Mouse (Mus musculus) liver, adult 2 months (tissue): ENCODE measurements around the gene Tmem132d. TPM values are rescaled to one million over a fixed set of nuclear protein-coding genes. Genes with fewer than 3 reads are reported as not detected.

Experiments used
- DNase-seq: peaks from one replicate; pipeline ENCODE4 v3.0.0-alpha.2; 2011; ENCODE audit warnings: low read depth, low spot score; ENCODE audit errors: extremely low read depth
- H3K27ac ChIP-seq: fragments of 200-500 bp; replicated peaks from 2 replicates; pipeline ENCODE4 v1.5.1; 2012; ENCODE audit warnings: low read depth, mild to moderate bottlenecking, control low read depth, inconsistent platforms, low read length; ENCODE audit not compliant: insufficient read depth
- H3K27me3 ChIP-seq: fragments of 200-500 bp; 2 replicates; pipeline ENCODE4 v1.6.1; 2012; ENCODE audit warnings: mild to moderate bottlenecking, moderate library complexity, low read length, inconsistent platforms; ENCODE audit not compliant: control insufficient read depth, insufficient read depth
- H3K36me3 ChIP-seq: fragments of 200-500 bp; 2 replicates; pipeline ENCODE4 v1.6.1; 2012; ENCODE audit warnings: low read length, inconsistent platforms; ENCODE audit not compliant: control insufficient read depth, insufficient read depth
- H3K4me1 ChIP-seq: fragments of 200-500 bp; 2 replicates; pipeline ENCODE4 v1.6.1; 2011; ENCODE audit warnings: low read length; ENCODE audit not compliant: control insufficient read depth, insufficient read depth
- H3K4me3 ChIP-seq: fragments of 200-500 bp; 2 replicates; pipeline ENCODE4 v1.5.1; 2011; ENCODE audit warnings: low read depth, mild to moderate bottlenecking, control low read depth, low read length, moderate library complexity; ENCODE audit not compliant: insufficient read depth
- H3K79me2 ChIP-seq: fragments of 200-500 bp; 2 replicates; pipeline ENCODE4 v1.6.1; 2012; ENCODE audit warnings: inconsistent platforms, mild to moderate bottlenecking, low read length, moderate library complexity; ENCODE audit not compliant: control insufficient read depth, insufficient read depth
- H3K9ac ChIP-seq: fragments of 200-500 bp; 2 replicates; pipeline ENCODE4 v1.6.1; 2012; ENCODE audit warnings: low read depth, mild to moderate bottlenecking, control low read depth, inconsistent platforms, low read length
- CTCF ChIP-seq: fragments of 200-500 bp; IDR thresholded peaks from 2 replicates; pipeline ENCODE4 v1.5.1; 2011; ENCODE audit warnings: low read depth, low read length, control low read depth
- POLR2A ChIP-seq: fragments of 200-500 bp; IDR thresholded peaks from 2 replicates; pipeline ENCODE4 v1.6.1; 2011; ENCODE audit warnings: low read length, control low read depth; ENCODE audit not compliant: insufficient read depth; ENCODE audit errors: extremely low read depth
- WGBS: fragments of 180-500 bp; shearing (Covaris S2); methylation state at CpG from one replicate; pipeline ENCODE4 v1.1.7; 2018; 5-methylcytosine and 5-hydroxymethylcytosine counted together
- polyA plus RNA-seq: library from polyadenylated mRNA; depleted of rRNA; stranded (reverse); fragments of >200 nt; gene quantifications from 2 replicates; pipeline ENCODE4 v1.2.3, GENCODE M21; 2012
- total RNA-seq: library from RNA; depleted of rRNA; stranded (reverse); fragments of >200 nt; gene quantifications from 2 replicates; pipeline ENCODE4 v1.2.3, GENCODE M21; 2014

The Tmem132d gene
- total and polyA plus RNA-seq, 2 experiments, result not detected

DNA sequence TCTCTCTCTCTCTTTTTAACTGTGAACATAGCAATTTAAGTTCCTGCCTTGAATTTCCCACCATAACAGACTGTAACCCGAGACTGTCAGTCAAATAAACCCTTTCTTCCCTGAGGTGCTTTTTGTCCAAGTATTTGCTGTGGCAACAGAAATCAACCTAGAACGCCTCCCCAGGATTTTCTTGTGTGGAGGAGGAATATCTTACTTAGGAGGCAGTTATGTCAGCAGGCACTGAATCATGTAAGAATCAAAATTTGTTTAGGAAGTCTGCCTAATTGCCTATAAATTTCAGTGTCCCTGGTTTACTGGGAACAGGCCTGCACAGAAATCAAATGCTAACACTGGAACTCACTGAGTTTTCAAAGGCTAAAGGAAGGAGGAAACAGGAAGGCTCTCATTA, 522.5 kb downstream of the Tmem132d start:
- DNase-seq, result no peak
- no peaks in the 10 kb centered on the region for H3K4me1 ChIP-seq
- no peaks in the 10 kb centered on the region for H3K79me2 ChIP-seq
- H3K27ac ChIP-seq, result no peak overlapping the region
- no peak overlapping the region for H3K4me3 ChIP-seq
- TF ChIP-seq POLR2A (no peak), CTCF (no peak)
- no peaks in the 10 kb centered on the region for H3K27me3 ChIP-seq
- no peaks in the 10 kb centered on the region for H3K36me3 ChIP-seq
- 36% methylated on average over 2 of the region's 2 CpGs for WGBS
- no peak overlapping the region for H3K9ac ChIP-seq

DNA sequence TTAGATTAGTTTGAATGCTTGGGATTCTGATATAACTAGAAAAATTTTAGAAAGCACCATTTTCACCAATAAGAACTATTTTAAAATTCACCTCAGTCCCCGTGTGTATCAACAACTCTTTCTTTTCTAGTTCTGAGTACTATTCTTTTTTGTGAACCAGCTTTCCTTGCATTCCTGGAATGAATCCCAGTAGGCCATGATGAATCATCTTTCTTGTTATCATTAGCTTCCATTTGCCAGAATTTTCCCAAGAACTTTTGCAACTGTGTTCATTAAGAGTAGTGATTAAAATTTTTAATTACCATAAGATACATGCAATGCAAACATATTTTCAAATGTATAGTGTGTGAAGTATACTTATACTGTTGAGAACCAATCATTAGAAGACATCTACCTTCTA, 537.7 kb downstream of the Tmem132d start:
- H3K27ac ChIP-seq, result no peak overlapping the region
- 82% methylated on average over 1 of the region's 1 CpGs for WGBS
- H3K4me3 ChIP-seq, result no peak overlapping the region
- no peaks in the 10 kb centered on the region for H3K27me3 ChIP-seq
- no peaks in the 10 kb centered on the region for H3K79me2 ChIP-seq
- TF ChIP-seq POLR2A, result no peak
- no peak for TF ChIP-seq CTCF
- H3K4me1 ChIP-seq, result no peaks in the 10 kb centered on the region
- H3K9ac ChIP-seq, result no peak overlapping the region
- DNase-seq, result no peak
- no peaks in the 10 kb centered on the region for H3K36me3 ChIP-seq

DNA sequence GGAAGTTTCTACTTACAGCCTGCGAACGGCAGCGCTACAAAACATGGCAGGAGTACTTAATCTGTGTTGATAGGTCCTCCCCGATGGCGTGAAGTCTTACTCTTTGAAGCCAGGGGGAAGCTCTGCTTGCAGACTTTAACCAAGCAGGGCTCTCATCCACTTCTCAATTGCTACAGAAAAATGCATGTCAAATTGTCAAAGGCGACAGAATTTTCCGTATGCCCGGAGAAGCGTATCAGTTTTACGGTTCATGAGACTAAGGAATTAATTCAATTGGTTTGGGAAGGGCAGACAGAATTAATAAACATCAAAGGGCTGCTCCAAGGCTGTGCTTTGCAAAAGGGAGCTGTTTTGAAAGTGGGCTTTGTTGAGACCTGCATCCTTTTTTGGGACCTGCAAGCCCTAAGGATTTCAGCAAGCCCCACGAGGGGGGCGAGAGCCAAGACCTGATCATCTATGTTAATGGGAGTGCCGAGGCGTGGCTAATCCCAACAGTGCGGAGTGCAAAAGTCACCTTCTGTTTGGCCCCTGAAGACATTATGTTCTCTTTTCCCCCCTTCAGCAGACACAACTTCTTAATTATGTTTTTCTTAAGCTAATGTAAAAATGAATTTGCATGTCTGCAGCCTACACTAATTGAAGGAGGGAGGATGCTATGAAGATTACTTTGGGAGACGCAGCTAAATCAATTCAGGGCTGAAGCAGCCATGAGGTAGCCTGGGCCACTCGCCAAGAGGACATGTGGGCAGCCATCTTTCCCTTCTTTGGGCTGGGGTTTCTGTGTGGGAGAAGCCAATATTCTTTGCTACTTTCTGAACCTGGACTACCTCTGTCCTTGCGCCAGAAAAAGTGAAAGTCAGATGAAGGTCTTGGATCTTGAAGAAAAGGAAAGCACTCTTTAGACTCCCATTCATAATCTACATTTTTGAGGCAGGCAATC, 547.0 kb downstream of the Tmem132d start:
- Histone ChIP-seq H3K27ac (no peak overlapping the region), H3K4me1 (no peaks in the 10 kb centered on the region), H3K27me3 (no peaks in the 10 kb centered on the region), H3K79me2 (no peaks in the 10 kb centered on the region), H3K9ac (no peak overlapping the region), H3K4me3 (no peak overlapping the region), H3K36me3 (no peaks in the 10 kb centered on the region)
- WGBS, result 93% methylated on average over 18 of the region's 18 CpGs
- TF ChIP-seq CTCF, result no peak
- TF ChIP-seq POLR2A, result no peak
- DNase-seq, result no peak

DNA sequence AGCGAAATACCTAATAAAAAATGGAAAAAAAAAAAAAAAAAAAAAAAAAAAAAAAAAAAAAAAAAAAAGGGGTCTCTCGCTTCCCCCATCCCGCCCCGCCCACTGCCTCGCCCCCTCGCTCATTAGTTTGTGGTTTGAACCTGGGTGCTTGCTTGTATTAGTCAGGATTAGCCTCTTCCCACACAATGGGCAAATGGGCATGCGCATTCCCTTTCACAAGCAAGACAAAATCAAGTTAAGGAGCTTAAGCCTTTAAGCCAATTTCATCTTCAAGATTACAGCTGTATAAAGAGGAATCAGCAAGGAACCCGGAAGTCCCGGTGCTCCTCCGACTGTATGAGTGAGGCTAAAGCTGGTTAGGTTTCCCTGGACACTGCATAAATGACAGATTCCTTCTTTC, 549.9 kb downstream of the Tmem132d start:
- 53% methylated on average over 9 of the region's 10 CpGs for WGBS
- Histone ChIP-seq H3K9ac (no peak overlapping the region), H3K27ac (no peak overlapping the region), H3K27me3 (no peaks in the 10 kb centered on the region), H3K4me1 (no peaks in the 10 kb centered on the region), H3K36me3 (no peaks in the 10 kb centered on the region), H3K79me2 (no peaks in the 10 kb centered on the region), H3K4me3 (no peak overlapping the region)
- no peak for TF ChIP-seq CTCF
- no peak for TF ChIP-seq POLR2A
- DNase-seq, result no peak

DNA sequence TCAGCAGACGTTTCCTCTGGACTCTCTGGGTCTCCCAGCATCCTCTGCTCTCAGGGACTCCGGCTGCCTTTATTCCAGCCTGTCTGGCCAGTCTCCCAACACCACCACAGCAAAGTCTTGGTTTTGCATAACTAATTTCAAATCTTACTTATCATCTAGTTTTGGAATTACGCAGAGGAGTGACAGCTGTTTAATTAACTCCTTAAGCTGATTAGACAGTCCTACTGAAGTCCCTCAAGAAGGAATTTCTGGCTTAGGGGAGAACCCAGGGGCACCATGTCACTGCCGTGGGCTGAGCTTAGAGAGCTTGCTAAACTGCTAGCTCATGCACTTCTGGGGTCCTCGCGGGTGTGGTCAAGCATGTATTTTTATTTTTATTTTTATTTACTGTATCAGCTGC, 558.4 kb downstream of the Tmem132d start:
- no peak overlapping the region for H3K27ac ChIP-seq
- no peaks in the 10 kb centered on the region for H3K79me2 ChIP-seq
- 83% methylated on average over 6 of the region's 6 CpGs for WGBS
- no peaks in the 10 kb centered on the region for H3K27me3 ChIP-seq
- no peaks in the 10 kb centered on the region for H3K36me3 ChIP-seq
- TF ChIP-seq CTCF, result no peak
- TF ChIP-seq POLR2A, result no peak
- no peak overlapping the region for H3K4me3 ChIP-seq
- H3K4me1 ChIP-seq, result no peaks in the 10 kb centered on the region
- no peak for DNase-seq
- no peak overlapping the region for H3K9ac ChIP-seq

DNA sequence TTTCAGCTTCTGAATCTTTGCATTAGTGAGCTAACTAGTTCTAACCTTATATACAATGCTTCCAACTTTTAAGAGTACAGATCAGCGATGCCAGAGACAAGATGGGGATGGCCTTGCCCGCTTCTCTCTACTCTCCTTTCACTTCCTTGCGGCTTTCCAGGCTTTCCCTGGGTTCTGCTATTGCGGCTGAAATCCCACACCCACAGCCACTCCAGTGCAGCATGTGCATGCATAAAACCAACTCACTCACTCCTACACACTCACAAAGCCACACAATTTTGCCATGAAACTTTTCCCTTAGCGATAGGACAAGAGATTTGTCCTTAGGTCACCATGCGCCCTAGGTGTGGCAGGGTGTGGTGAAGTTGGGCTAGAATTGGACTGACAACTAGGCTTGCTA, 567.7 kb downstream of the Tmem132d start:
- no peak overlapping the region for H3K9ac ChIP-seq
- H3K27me3 ChIP-seq, result no peaks in the 10 kb centered on the region
- TF ChIP-seq POLR2A (no peak), CTCF (no peak)
- WGBS, result 83% methylated on average over 6 of the region's 6 CpGs
- H3K36me3 ChIP-seq, result no peaks in the 10 kb centered on the region
- no peak overlapping the region for H3K4me3 ChIP-seq
- no peaks in the 10 kb centered on the region for H3K4me1 ChIP-seq
- H3K27ac ChIP-seq, result no peak overlapping the region
- no peak for DNase-seq
- H3K79me2 ChIP-seq, result no peaks in the 10 kb centered on the region
